Mouse (Mus musculus) megakaryocyte, embryonic 14.5 days (primary cell): ENCODE data around the gene Atf7ip. TPM values are rescaled to one million over a fixed set of nuclear protein-coding genes. Genes with fewer than 3 reads are reported as not detected.

ENCODE experiments used
- H3K27me3 ChIP-seq: replicated peaks from 2 replicates; pipeline ENCODE3; 2012; ENCODE audit warnings: inconsistent platforms
- H3K36me3 ChIP-seq: replicated peaks from 2 replicates; pipeline ENCODE3; 2012; ENCODE audit warnings: low read length, inconsistent platforms, mixed read lengths
- H3K4me1 ChIP-seq: 2 replicates; pipeline ENCODE4 v1.6.1; 2012; ENCODE audit warnings: inconsistent platforms
- H3K4me3 ChIP-seq: replicated peaks from 2 replicates; pipeline ENCODE3; 2012; ENCODE audit warnings: moderate library complexity, mild to moderate bottlenecking, inconsistent platforms
- H3K9me3 ChIP-seq: 2 replicates; pipeline ENCODE4 v1.6.1; 2012; ENCODE audit warnings: inconsistent platforms
- FLI1 ChIP-seq: IDR thresholded peaks from 2 replicates; pipeline ENCODE4 v1.6.1; 2012; ENCODE audit warnings: low read length, inconsistent platforms, mixed read lengths
- GATA1 ChIP-seq: IDR thresholded peaks from 3 replicates; pipeline ENCODE4 v1.6.1; 2012; ENCODE audit warnings: mixed read lengths, low read length, inconsistent platforms, borderline replicate concordance
- polyA plus RNA-seq: library from polyadenylated mRNA; stranded (reverse); fragments of >175 nt; gene quantifications from 2 replicates; pipeline ENCODE4 v1.2.3, GENCODE M21; 2012; ENCODE audit warnings: low replicate concordance; ENCODE audit not compliant: insufficient read depth

Atf7ip gene
- polyA plus RNA-seq, 1 experiment: 12.1 TPM

DNA sequence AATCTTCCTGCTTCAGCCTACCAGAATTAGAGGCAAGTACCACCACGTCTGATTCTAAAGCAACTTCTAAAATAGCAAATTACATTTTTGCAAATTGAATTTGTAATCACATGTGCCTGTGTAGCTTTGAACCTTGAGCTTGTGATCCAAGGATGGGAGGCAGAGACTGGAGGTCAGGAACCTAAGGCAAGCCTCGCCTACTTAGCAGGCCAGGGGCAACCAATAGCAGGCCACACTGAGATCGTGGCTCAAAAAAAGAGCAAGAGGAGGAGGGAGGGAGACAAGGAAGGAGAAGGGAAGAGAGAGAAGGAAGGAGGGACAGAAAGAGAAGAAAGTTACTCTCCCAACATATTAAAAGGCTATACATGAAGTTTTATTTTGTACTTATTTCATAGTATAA is 28.5 kb downstream of the Atf7ip start:
- Histone ChIP-seq H3K27me3 (no peaks in the 10 kb centered on the region), H3K9me3 (no peaks in the 10 kb centered on the region), H3K4me1 (peaks cover 60% of the 10 kb centered on the region), H3K36me3 (peaks cover 49% of the 10 kb centered on the region), H3K4me3 (no peak overlapping the region)
- TF ChIP-seq GATA1 (no peak), FLI1 (no peak)

DNA sequence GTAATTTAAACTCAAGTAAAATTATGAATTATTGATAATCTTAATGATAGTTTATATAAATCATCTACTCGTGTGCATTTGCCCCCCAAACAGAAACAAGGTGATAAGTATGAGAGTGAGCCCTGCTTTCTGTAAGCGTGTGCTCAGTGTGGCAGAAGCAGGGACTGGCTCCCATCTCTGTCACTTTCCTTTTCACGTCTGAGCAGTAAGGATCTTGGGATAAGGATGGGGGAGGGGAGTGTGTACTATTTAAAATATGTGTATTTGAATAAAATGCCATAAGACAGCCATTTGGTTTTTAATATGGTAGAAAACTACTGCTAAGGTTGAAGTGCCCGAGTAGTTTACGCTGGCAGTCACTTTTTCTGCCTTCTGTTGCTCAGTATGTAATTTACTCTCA is 29.2 kb downstream of the Atf7ip start:
- Histone ChIP-seq H3K4me1 (peaks cover 64% of the 10 kb centered on the region), H3K36me3 (peaks cover 55% of the 10 kb centered on the region), H3K27me3 (no peaks in the 10 kb centered on the region), H3K4me3 (peak overlapping the region; percentile 59), H3K9me3 (no peaks in the 10 kb centered on the region)
- TF ChIP-seq GATA1 (no peak), FLI1 (no peak)

DNA sequence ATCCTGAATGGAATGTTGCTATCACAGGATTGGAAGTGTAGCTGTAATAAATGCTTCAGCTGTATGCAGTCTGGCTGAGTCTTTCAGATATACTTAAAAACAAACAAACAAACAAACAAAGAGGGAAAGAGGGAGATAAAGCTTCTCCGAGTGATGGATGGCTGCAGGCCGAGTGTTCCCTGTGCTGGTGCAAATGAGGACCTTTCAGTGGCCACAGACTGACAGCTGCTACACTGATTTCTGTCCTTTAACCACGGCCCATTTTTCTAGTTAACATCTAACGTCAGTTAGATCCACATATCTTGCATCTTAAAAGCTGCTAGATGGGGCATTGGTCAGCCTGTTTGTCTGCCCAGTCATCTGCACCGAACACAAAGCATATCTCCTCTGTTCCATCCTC is 30.2 kb downstream of the Atf7ip start:
- Histone ChIP-seq H3K27me3 (no peaks in the 10 kb centered on the region), H3K4me1 (peaks cover 64% of the 10 kb centered on the region), H3K36me3 (peaks cover 63% of the 10 kb centered on the region), H3K4me3 (no peak overlapping the region), H3K9me3 (no peaks in the 10 kb centered on the region)
- TF ChIP-seq FLI1 (no peak), GATA1 (no peak)

DNA sequence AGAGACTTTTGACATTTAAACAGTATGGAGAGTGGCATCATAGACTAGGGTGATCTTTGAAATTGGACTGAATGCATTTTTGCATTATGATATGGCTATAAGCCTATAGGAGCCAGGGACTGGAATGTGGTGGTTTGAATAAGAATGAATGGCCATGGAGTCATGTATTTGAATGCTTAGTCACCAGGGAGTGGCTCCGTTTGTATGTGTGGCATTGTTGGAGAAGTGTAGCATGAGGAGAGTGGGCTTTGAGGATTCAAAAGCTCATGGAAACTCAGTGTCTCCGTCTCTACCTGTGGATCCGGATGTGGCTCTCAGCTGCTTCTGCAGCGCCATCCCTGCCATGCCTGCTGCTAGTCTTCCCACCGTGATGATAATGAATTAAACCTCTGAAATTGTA is 35.4 kb downstream of the Atf7ip start:
- Histone ChIP-seq H3K4me1 (peaks cover 65% of the 10 kb centered on the region), H3K4me3 (no peak overlapping the region), H3K27me3 (no peaks in the 10 kb centered on the region), H3K9me3 (no peaks in the 10 kb centered on the region), H3K36me3 (peaks cover 56% of the 10 kb centered on the region)
- no peak for TF ChIP-seq GATA1
- TF ChIP-seq FLI1: no peak

DNA sequence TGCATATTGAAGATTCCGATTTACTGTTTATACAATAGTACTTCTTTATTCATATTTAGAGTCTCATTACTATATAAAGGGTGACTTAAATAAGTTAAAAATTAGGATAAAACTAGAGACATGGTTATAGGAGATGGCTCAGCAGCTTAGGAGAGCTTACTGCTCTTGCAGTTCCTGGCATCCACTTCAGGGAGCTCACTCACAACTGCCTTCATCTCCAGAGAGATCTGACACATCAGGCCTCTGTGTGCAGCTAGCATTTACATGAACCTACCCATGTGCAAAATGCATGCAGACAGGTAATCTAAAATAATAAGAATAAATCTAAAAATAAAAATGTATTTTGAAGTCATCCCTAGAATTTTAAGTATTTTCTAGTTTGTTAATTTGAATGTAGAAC is 36.1 kb downstream of the Atf7ip start:
- H3K9me3 ChIP-seq: no peaks in the 10 kb centered on the region
- peaks cover 68% of the 10 kb centered on the region for H3K4me1 ChIP-seq
- H3K36me3 ChIP-seq: peaks cover 51% of the 10 kb centered on the region
- H3K27me3 ChIP-seq: no peaks in the 10 kb centered on the region
- peak overlapping the region; percentile 21 for H3K4me3 ChIP-seq
- TF ChIP-seq FLI1 (no peak), GATA1 (no peak)

DNA sequence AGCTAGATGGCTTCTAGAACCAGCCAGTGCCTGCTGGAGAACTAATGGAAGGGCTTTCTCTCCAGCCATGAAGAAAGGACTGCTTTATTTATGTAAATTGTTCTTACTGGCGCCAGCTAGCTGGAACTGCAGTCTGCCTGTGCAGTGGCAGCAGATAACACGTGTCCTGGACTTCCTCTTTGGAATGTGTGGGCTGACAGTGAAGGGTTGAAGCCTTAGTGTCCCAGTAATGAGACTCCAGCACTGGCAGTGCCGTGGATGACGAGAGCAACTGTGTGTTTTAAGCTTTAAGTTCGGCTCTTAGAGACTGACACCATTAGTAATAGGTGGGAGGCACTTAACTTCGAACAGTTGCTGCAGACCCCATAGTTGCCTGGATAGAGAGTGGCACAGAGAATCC is 37.2 kb downstream of the Atf7ip start:
- H3K27me3 ChIP-seq: no peaks in the 10 kb centered on the region
- no peaks in the 10 kb centered on the region for H3K9me3 ChIP-seq
- no peak for TF ChIP-seq GATA1
- TF ChIP-seq FLI1: no peak
- peak overlapping the region; percentile 81 for H3K4me3 ChIP-seq
- H3K36me3 ChIP-seq: peaks cover 41% of the 10 kb centered on the region
- peaks cover 69% of the 10 kb centered on the region for H3K4me1 ChIP-seq

DNA sequence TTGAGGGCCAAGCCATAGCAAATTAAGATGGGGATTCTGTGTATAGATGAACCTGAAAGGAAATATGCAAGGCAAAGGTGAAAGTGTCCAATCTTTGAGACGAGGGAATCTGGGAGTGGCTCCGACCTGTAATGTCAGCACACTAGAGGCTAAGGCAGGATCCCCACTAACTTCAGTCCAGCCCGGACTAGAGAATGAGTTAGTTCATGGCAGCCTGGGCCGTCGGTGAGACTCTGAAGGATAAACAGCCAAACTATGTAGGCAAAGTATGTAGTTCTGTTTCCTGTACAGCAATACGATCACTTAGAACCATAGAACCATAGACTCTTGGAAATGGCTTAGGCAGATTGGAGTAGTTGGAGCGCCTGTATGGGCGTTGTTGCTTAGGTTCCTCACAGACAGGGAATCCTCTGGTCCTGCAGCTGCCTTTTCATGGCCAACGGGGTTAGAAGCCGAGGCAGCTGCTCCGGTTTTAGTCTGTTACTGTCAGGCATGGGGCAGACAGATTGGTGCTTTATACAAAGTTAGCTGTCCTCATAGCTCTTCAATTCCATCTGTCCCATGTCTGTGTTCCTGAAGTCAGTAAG is 39.4 kb downstream of the Atf7ip start:
- no peaks in the 10 kb centered on the region for H3K27me3 ChIP-seq
- H3K4me1 ChIP-seq: peaks cover 75% of the 10 kb centered on the region
- peaks cover 20% of the 10 kb centered on the region for H3K36me3 ChIP-seq
- no peak for TF ChIP-seq FLI1
- no peaks in the 10 kb centered on the region for H3K9me3 ChIP-seq
- no peak overlapping the region for H3K4me3 ChIP-seq

DNA sequence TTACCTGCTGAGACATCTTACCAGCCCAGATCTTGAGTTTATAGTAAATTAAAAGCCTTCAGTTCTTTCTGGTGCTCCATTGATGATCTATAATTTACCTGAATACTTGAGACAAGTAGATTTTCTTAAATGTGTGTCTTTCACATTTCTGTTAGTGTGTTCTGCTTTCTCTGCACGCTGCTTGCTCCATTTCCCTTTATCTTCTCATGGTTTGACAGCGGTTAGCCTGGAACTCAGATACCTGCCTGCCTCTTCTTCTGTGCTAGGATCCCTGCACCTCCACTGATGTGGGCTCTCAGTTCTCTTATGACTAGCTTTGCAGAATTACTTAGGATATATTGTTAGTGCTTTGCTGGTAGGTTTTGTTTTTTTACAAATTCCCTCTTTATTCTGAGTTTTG is 40.3 kb downstream of the Atf7ip start:
- Histone ChIP-seq H3K4me1 (peaks cover 72% of the 10 kb centered on the region), H3K9me3 (no peaks in the 10 kb centered on the region), H3K27me3 (no peaks in the 10 kb centered on the region), H3K4me3 (no peak overlapping the region), H3K36me3 (peaks cover 11% of the 10 kb centered on the region)
- TF ChIP-seq FLI1 (no peak), GATA1 (no peak)

DNA sequence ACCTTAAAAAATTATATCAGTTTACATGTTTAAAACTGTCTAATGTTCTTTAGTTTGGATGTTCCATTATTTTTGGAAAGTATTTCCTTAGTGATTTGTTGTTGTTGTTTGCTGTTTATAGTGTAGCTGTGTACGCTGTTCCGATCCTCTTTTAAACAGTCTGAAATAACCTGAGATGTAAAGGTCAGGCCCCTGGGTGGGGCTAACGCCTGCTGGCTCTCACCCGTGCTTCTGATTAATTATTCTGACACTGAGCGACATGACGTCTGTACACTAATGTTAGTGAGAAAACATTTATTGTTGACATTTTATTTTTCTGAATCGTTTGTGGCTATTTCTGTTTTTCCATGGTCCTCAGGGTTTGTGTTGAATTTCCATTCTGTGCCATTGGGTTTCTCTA is 41.0 kb downstream of the Atf7ip start:
- Histone ChIP-seq H3K27me3 (no peaks in the 10 kb centered on the region), H3K9me3 (no peaks in the 10 kb centered on the region)

DNA sequence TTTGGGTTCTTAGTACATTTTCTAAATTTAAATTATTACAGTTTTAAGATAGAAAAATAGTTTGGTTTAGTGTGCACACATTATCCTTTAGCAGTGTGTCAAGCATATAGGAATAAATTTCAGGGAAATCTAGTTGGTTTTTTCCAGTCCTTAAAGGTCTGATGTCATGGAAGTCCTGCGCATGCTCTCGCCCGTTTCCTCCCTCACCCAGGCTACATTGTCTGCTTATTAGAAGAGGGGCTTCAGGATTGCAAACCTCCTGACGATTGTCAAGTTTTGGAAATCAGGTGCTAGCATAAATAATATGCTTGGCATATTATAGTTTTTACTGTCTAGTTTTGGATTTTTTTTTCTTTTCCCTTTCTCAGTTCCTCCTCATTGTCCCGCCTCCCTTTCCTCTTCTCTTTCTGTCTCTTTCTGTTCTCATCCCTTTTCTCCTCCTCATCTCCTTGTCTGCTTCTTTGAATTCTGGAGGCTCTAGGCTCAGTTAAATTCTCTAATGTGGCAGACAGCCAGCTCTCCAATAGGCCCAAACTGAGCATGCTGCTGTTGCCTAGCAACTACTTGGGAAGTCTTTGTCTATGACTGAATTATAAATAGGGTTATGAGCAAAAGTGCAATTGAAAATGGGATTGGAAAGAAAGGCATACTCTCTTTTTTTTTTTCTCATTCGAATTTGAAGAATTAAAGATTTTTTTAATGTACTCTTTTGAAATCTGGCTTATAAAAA is 42.2 kb downstream of the Atf7ip start:
- Histone ChIP-seq H3K4me1 (peaks cover 74% of the 10 kb centered on the region), H3K9me3 (no peaks in the 10 kb centered on the region)
- no peak for TF ChIP-seq GATA1
- TF ChIP-seq FLI1: no peak

More for the DNA sequence above, 41.0 kb downstream of the Atf7ip start:
- no peak for TF ChIP-seq FLI1
- TF ChIP-seq GATA1: no peak
- H3K4me3 ChIP-seq: no peak overlapping the region
- H3K4me1 ChIP-seq: peaks cover 72% of the 10 kb centered on the region
- H3K36me3 ChIP-seq: peaks cover 6% of the 10 kb centered on the region

More for the DNA sequence above, 42.2 kb downstream of the Atf7ip start:
- H3K36me3 ChIP-seq: peaks cover 4% of the 10 kb centered on the region
- H3K4me3 ChIP-seq: no peak overlapping the region
- H3K27me3 ChIP-seq: no peaks in the 10 kb centered on the region
